Mouse (Mus musculus) small intestine, adult 2 months (tissue): ENCODE results near the gene Rab4a.

Source experiments
- CTCF ChIP-seq: fragments of 200-500 bp; IDR thresholded peaks from 2 replicates; pipeline ENCODE4 v1.5.1; 2012; ENCODE audit warnings: low read depth, mild to moderate bottlenecking, control low read depth, inconsistent platforms, low read length, moderate library complexity, mixed read lengths; ENCODE audit not compliant: insufficient replicate concordance, insufficient read length; ENCODE audit errors: extremely low read depth
- POLR2A ChIP-seq: fragments of 200-500 bp; IDR thresholded peaks from 2 replicates; pipeline ENCODE4 v1.6.1; 2012; ENCODE audit warnings: low read depth, mild to moderate bottlenecking, control low read depth, inconsistent platforms, low read length, moderate library complexity

GRCm38 (mm10) chr8:123859648-123860259 lies 54.0 kb downstream of the Rab4a start, which contains the start of gene Ccsap:
- no peak for TF ChIP-seq POLR2A
- TF ChIP-seq CTCF, result peak; percentile 2; the same call in 1 of the 2 replicates
